Mouse (Mus musculus): ENCODE measurements around the gene Samd4b. TPM values are rescaled to one million over a fixed set of nuclear protein-coding genes. Genes with fewer than 3 reads are reported as not detected.

Gene Samd4b
- polyA plus RNA-seq, 1 experiment from 2014 or later = 3.5 TPM

DNA sequence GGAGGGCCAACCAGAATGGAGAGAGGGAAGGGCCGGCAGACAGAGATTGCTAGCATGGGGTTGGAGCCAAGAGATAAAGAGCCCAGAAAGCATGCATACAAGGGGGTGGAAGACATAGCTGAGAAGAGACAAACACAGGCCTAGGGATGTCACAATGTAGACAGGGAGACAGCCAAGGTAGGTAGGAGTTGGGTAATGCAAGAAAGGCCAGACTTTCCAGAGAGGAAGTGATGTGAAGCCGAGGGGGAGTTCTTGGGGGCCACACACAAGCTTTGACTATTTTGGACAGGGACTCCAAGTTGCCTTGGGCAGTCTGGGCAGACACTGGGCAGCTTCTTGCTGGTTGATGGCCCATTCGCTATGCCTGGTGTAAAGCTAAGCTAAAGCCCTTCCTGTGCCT, 196.0 kb downstream of the Samd4b start:
- Histone ChIP-seq H3K9ac (replicated peaks) (no peak overlapping the region), H3K27ac (ENCODE audit: low read depth) (no peak overlapping the region), H3K4me2 (ENCODE audit: low read depth, low read length) (no peak overlapping the region), H3K27me3 (ENCODE audit: insufficient read depth, low read length) (no peaks in the 10 kb centered on the region), H3K9me3 (ENCODE audit: low read length) (no peaks in the 10 kb centered on the region), H3K4me1 (ENCODE audit: insufficient read depth) (peaks cover 4% of the 10 kb centered on the region; the same call in 1 of the 2 replicates), H3K4me3 (ENCODE audit: low read depth, low read length) (no peak overlapping the region), H3K36me3 (replicated peaks; ENCODE audit: insufficient read depth, low read length) (peaks cover 86% of the 10 kb centered on the region)
- whole genome bisulfite sequencing (ENCODE audit: insufficient replicate concordance) = 74% methylated on average over 3 of the region's 3 CpGs
- DNase-seq = no peak
- ATAC-seq = no peak
- TF ChIP-seq EP300 (IDR thresholded peaks at IDR 0.05; ENCODE audit: low read depth) = no peak
- TF ChIP-seq CTCF (IDR thresholded peaks at IDR 0.05; ENCODE audit: low read depth) = no peak

DNA sequence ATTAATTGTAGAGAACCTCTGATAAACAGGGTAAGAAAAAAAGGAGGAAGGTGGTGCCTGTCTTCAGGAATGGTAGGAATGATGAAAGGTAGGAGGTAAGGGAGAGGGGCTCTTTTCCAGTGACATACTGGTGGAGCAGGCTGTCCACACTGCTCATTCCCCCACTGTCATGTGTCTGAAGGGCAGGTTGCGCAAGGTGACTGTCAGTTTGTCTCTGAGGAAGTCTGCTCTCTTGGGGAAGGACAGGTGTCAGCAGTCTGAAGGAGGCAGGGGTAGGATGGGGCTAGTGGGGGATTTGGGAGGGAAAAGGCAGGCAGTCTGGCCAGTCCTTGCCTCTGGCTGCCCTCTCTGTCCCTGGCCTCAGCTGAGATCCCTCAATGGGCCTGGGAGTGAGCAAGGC, 196.9 kb downstream of the Samd4b start:
- H3K27me3 ChIP-seq (ENCODE audit: insufficient read depth, low read length) = no peaks in the 10 kb centered on the region

GRCm38 (mm10) chr7:28398696-28399340, 199.1 kb downstream of the Samd4b start:
- WGBS (ENCODE audit: insufficient replicate concordance) = 90% methylated on average over 10 of the region's 10 CpGs
- no peak for ATAC-seq
- H3K27me3 ChIP-seq (ENCODE audit: insufficient read depth, low read length) = no peaks in the 10 kb centered on the region
- peaks cover 78% of the 10 kb centered on the region for H3K36me3 ChIP-seq (replicated peaks; ENCODE audit: insufficient read depth, low read length)
- no peak for TF ChIP-seq CTCF (IDR thresholded peaks at IDR 0.05; ENCODE audit: low read depth)
- no peaks in the 10 kb centered on the region for H3K9me3 ChIP-seq (ENCODE audit: low read length)
- DNase-seq = no peak
- H3K4me3 ChIP-seq (ENCODE audit: low read depth, low read length) = no peak overlapping the region
- no peak overlapping the region for H3K27ac ChIP-seq (ENCODE audit: low read depth)
- peaks cover 6% of the 10 kb centered on the region for H3K4me1 ChIP-seq (ENCODE audit: insufficient read depth)
- no peak overlapping the region for H3K9ac ChIP-seq (replicated peaks)
- no peak overlapping the region for H3K4me2 ChIP-seq (ENCODE audit: low read depth, low read length)

More for the DNA sequence above, 196.9 kb downstream of the Samd4b start:
- ATAC-seq = peak; percentile 38; the same call in 1 of the 2 replicates
- no peaks in the 10 kb centered on the region for H3K9me3 ChIP-seq (ENCODE audit: low read length)
- 84% methylated on average over 1 of the region's 1 CpGs for WGBS (ENCODE audit: insufficient replicate concordance)
- H3K4me1 ChIP-seq (ENCODE audit: insufficient read depth) = peaks cover 4% of the 10 kb centered on the region; the same call in 1 of the 2 replicates
- DNase-seq = no peak
- no peak for TF ChIP-seq CTCF (IDR thresholded peaks at IDR 0.05; ENCODE audit: low read depth)
- TF ChIP-seq EP300 (IDR thresholded peaks at IDR 0.05; ENCODE audit: low read depth) = no peak
- H3K4me2 ChIP-seq (ENCODE audit: low read depth, low read length) = no peak overlapping the region
- H3K4me3 ChIP-seq (ENCODE audit: low read depth, low read length) = no peak overlapping the region
- H3K27ac ChIP-seq (ENCODE audit: low read depth) = no peak overlapping the region
- H3K36me3 ChIP-seq (replicated peaks; ENCODE audit: insufficient read depth, low read length) = peaks cover 85% of the 10 kb centered on the region
- H3K9ac ChIP-seq (replicated peaks) = no peak overlapping the region

GRCm38 (mm10) chr7:28398000-28398399, 199.9 kb downstream of the Samd4b start:
- Histone ChIP-seq H3K27ac (ENCODE audit: low read depth) (no peak overlapping the region), H3K4me2 (ENCODE audit: low read depth, low read length) (no peak overlapping the region), H3K4me3 (ENCODE audit: low read depth, low read length) (no peak overlapping the region), H3K4me1 (ENCODE audit: insufficient read depth) (peaks cover 12% of the 10 kb centered on the region), H3K27me3 (ENCODE audit: insufficient read depth, low read length) (no peaks in the 10 kb centered on the region), H3K9ac (replicated peaks) (no peak overlapping the region), H3K9me3 (ENCODE audit: low read length) (no peaks in the 10 kb centered on the region), H3K36me3 (replicated peaks; ENCODE audit: insufficient read depth, low read length) (peaks cover 70% of the 10 kb centered on the region)
- ATAC-seq = no peak
- TF ChIP-seq CTCF (IDR thresholded peaks at IDR 0.05; ENCODE audit: low read depth) = peak; percentile 54
- TF ChIP-seq EP300 (IDR thresholded peaks at IDR 0.05; ENCODE audit: low read depth) = no peak
- WGBS (ENCODE audit: insufficient replicate concordance) = 64% methylated on average over 3 of the region's 3 CpGs
- no peak for DNase-seq

- Histone ChIP-seq H3K9me3 (ENCODE audit: low read length) (no peaks in the 10 kb centered on the region), H3K4me3 (ENCODE audit: low read depth, low read length) (no peak overlapping the region), H3K4me2 (ENCODE audit: low read depth, low read length) (no peak overlapping the region), H3K27me3 (ENCODE audit: insufficient read depth, low read length) (no peaks in the 10 kb centered on the region), H3K9ac (replicated peaks) (no peak overlapping the region), H3K36me3 (replicated peaks; ENCODE audit: insufficient read depth, low read length) (peaks cover 49% of the 10 kb centered on the region), H3K4me1 (ENCODE audit: insufficient read depth) (peaks cover 15% of the 10 kb centered on the region), H3K27ac (ENCODE audit: low read depth) (no peak overlapping the region)
- no peak for ATAC-seq
- TF ChIP-seq EP300 (IDR thresholded peaks at IDR 0.05; ENCODE audit: low read depth) = no peak
- no peak for TF ChIP-seq CTCF (IDR thresholded peaks at IDR 0.05; ENCODE audit: low read depth)
- WGBS (ENCODE audit: insufficient replicate concordance) = 91% methylated on average over 4 of the region's 4 CpGs
- no peak for DNase-seq
These were observed 202.5 kb downstream of the Samd4b start for GRCm38 (mm10) chr7:28395425-28395824.

DNA sequence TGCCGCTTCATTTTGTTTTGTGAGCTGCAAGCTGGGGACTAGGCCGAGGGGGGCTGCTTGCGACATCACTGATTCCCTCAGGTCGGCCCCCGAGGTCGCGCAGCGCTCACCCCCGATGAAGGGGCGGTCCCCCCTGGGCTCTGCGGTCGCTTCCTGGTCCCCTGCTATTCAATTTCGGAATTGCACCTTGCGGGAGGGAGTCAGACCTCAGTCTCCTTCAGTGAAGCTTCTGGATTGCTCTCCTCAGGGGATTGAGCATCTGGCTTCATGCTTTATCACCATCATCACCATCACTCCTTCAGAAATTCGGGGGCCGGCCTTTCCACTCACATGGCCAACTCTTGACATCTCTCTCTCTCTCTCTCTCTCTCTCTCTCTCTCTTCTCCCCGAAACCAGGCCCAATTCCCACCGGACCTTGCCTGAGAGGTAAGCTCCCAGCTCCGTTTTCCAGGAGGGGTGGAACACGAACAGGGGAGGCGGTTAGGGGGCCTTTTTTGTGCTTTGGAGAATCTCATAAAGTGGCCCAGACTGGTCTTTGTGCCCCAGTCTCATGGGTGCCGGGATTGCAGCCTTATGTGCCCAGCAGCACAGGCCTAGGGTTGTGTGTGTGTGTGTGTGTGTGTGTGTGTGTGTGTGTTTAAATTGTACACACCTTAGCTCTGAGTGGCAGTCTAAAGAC, 204.5 kb downstream of the Samd4b start:
- Histone ChIP-seq H3K4me3 (ENCODE audit: low read depth, low read length) (peak overlapping the region; percentile 86), H3K4me1 (ENCODE audit: insufficient read depth) (peaks cover 15% of the 10 kb centered on the region), H3K27ac (ENCODE audit: low read depth) (peak overlapping the region; percentile 72), H3K9me3 (ENCODE audit: low read length) (no peaks in the 10 kb centered on the region), H3K27me3 (ENCODE audit: insufficient read depth, low read length) (no peaks in the 10 kb centered on the region), H3K4me2 (ENCODE audit: low read depth, low read length) (peak overlapping the region; percentile 99), H3K36me3 (replicated peaks; ENCODE audit: insufficient read depth, low read length) (peaks cover 44% of the 10 kb centered on the region), H3K9ac (replicated peaks) (peak overlapping the region; percentile 92)
- TF ChIP-seq EP300 (IDR thresholded peaks at IDR 0.05; ENCODE audit: low read depth) = no peak
- no peak for TF ChIP-seq CTCF (IDR thresholded peaks at IDR 0.05; ENCODE audit: low read depth)
- WGBS (ENCODE audit: insufficient replicate concordance) = 7% methylated on average over 22 of the region's 22 CpGs
- DNase-seq (no peak), ATAC-seq (peak; percentile 1; the same call in 1 of the 2 replicates)
